Mouse (Mus musculus): Measurements from ENCODE around the gene Plekhb1. TPM values are rescaled to one million over a fixed set of nuclear protein-coding genes. Genes with fewer than 3 reads are reported as not detected.

Plekhb1 gene
- polyA plus RNA-seq, 1 experiment from 2014 or later = 1.8 TPM

DNA sequence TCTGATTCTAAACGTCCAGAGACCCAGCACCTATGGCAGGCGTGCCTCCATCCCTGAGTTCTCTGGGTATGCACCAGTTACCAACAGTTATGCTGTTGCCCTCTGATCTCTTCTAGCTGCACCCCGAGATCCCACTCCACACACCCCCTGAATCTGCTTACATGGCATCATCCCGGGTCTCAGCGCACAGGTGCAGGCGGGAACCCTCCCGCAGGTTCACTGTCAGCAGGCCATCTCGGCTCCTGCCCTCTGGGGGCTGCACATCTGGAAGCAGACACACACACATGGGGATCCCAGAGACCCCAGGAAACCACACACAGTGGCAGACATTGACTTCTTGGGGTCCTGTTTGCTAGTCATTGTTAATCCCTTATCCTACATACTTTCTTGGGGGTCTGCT is 7.8 kb downstream of the Plekhb1 start:
- WGBS = 76% methylated on average over 8 of the region's 8 CpGs
- no peak for ATAC-seq (ENCODE audit: extremely low read depth, insufficient number of reproducible peaks, low FRiP score, low TSS enrichment)
- H3K4me1 ChIP-seq = peaks cover 9% of the 10 kb centered on the region; the same call in 1 of the 2 replicates
- H3K27me3 ChIP-seq (replicated peaks) = no peaks in the 10 kb centered on the region
- H3K4me3 ChIP-seq = no peak overlapping the region
- no peak overlapping the region for H3K27ac ChIP-seq (replicated peaks)
- 0 out of 2 replicates have a peak, but pooled peaks cover 5% of the 10 kb centered on the region for H3K36me3 ChIP-seq
- no peak overlapping the region for H3K9ac ChIP-seq
- H3K4me2 ChIP-seq = no peak overlapping the region
- H3K9me3 ChIP-seq = no peaks in the 10 kb centered on the region

DNA sequence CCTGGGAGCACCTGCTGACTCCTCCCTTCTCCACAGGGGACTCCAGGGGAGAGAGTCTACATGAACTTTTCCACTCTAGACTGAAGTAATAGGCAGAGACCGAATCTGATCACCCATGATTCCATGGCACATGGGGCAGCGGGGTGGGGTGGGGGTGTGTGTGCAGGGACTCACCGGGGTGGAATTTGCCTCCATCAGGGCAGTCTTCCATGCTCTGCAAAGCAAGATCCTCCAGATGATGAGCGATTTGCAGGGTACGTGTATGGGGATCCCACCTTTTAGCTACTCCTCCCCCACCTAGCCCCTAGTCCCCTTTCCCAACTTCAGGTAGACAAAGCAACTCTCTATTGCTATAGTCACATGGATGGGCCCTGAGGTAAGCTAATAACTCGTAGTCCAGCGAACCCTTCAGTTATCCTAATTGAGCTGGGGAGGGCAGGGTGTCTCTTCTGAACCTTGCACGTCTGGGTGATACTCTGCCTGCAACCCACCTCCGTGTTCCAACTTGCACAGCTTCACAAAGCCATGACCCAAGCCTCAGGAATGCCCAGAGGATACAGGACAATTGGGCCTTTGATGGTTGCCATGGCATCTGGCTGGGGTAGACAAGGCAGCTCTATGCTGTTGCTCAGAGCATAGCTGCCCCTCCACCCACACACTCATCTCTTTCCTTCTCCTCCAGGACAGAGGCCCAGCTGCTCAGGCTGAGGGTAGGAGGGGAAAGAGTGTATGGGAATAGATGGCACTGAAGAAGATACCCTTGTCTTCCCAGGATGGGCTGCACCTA is 8.5 kb downstream of the Plekhb1 start:
- Histone ChIP-seq H3K4me3 (no peak overlapping the region), H3K9ac (no peak overlapping the region), H3K27me3 (replicated peaks) (no peaks in the 10 kb centered on the region), H3K4me1 (peaks cover 7% of the 10 kb centered on the region; the same call in 1 of the 2 replicates), H3K4me2 (no peak overlapping the region), H3K9me3 (no peaks in the 10 kb centered on the region), H3K36me3 (0 out of 2 replicates have a peak, but pooled peaks cover 5% of the 10 kb centered on the region), H3K27ac (replicated peaks) (no peak overlapping the region)
- WGBS = 81% methylated on average over 9 of the region's 9 CpGs
- no peak for ATAC-seq (ENCODE audit: extremely low read depth, insufficient number of reproducible peaks, low FRiP score, low TSS enrichment)

DNA sequence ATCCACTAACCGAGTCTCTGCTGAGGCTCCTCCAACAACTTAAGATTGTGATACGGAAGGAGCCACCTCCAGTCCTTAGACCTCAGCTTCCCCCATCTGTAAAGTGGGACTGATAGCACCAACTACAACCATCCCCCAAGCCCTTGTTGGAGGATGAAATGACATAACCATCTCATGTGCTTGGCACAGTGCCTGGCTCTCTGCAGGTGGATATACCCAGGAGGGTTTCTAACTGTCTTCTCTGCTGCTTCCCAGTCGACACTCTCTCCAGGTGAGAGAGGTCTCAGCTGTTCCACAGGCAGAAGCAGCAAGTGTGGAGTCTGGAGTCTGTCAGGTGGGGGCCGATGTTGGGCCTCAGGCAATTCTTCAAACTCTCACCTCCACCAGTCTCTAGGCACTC is 11.2 kb downstream of the Plekhb1 start:
- no peak overlapping the region for H3K27ac ChIP-seq (replicated peaks)
- no peaks in the 10 kb centered on the region for H3K9me3 ChIP-seq
- ATAC-seq (ENCODE audit: extremely low read depth, insufficient number of reproducible peaks, low FRiP score, low TSS enrichment) = no peak
- no peak overlapping the region for H3K9ac ChIP-seq
- H3K4me2 ChIP-seq = no peak overlapping the region
- peaks cover 5% of the 10 kb centered on the region; the same call in 1 of the 2 replicates for H3K36me3 ChIP-seq
- H3K27me3 ChIP-seq (replicated peaks) = no peaks in the 10 kb centered on the region
- H3K4me1 ChIP-seq = peaks cover 1% of the 10 kb centered on the region; the same call in 1 of the 2 replicates
- WGBS = 60% methylated on average over 4 of the region's 4 CpGs
- no peak overlapping the region for H3K4me3 ChIP-seq

DNA sequence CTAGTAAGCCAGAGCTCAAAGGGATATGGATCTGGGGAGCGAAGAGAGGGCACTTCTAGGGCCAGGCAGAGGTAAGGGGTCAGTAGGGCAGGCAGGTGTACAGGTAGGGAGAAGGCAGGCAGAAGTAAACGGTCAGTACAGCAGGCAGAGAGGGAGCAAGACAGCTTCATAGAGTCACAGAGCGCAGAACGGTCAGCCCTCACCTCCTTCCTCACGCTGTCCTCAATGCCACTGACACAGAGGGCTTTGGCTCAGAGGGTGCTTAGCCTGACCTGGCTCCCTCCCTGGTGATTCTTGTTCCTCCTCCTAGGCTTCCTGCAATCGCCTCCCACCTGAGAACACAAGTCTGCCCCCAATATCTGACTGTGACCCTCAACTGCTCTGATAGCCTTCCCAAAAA is 11.8 kb downstream of the Plekhb1 start:
- Histone ChIP-seq H3K27me3 (replicated peaks) (no peaks in the 10 kb centered on the region), H3K27ac (replicated peaks) (no peak overlapping the region), H3K9me3 (no peaks in the 10 kb centered on the region), H3K36me3 (peaks cover 5% of the 10 kb centered on the region; the same call in 1 of the 2 replicates), H3K9ac (no peak overlapping the region), H3K4me1 (peaks cover 4% of the 10 kb centered on the region), H3K4me2 (no peak overlapping the region), H3K4me3 (no peak overlapping the region)
- WGBS = 72% methylated on average over 6 of the region's 6 CpGs
- no peak for ATAC-seq (ENCODE audit: extremely low read depth, insufficient number of reproducible peaks, low FRiP score, low TSS enrichment)

DNA sequence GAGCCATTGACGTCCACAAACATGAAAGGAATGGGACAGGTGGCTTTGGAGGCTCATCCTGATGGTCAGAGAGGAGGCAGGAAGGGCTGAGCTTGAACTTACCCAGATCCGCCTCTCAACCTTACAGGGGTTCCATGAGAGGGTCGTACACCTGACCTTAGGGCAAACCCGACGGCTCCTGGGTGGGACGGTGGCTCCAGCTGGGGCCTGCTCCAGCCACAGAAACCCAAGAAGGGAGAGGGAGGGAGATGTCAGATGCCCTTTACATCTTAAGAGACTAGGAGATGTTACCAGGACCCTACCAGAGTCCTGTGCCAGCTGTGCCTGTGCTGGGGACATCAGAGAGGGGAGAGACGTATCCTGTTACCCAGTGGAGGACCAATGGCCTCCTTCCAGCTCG is 12.4 kb downstream of the Plekhb1 start:
- no peak overlapping the region for H3K4me3 ChIP-seq
- no peaks in the 10 kb centered on the region for H3K27me3 ChIP-seq (replicated peaks)
- H3K9ac ChIP-seq = no peak overlapping the region
- peaks cover 9% of the 10 kb centered on the region; the same call in 1 of the 2 replicates for H3K36me3 ChIP-seq
- H3K4me2 ChIP-seq = no peak overlapping the region
- ATAC-seq (ENCODE audit: extremely low read depth, insufficient number of reproducible peaks, low FRiP score, low TSS enrichment) = no peak
- peaks cover 9% of the 10 kb centered on the region for H3K4me1 ChIP-seq
- 0 out of 2 replicates have a peak overlapping the region, but pooled peaks have one; percentile 34 for H3K27ac ChIP-seq (replicated peaks)
- no peaks in the 10 kb centered on the region for H3K9me3 ChIP-seq
- WGBS = 72% methylated on average over 8 of the region's 8 CpGs

DNA sequence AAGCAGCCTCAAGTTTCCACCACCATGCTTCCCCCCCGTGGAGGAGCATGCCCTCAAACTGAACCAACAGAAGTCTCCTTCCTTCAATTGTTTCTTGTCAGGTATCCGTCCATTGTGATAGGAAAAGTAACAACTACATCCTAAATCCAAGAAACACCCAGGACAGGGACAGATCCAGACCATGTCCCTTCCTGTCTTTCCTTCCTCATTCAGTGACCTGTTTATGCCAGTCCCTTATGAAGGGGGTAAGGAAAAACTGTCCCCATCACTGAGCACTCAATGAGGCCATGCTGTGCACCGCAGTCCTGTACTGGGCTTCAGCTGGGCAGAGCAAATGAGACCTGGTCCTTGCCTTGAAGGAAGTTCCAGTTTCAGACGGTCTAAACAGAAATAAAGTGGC is 13.1 kb downstream of the Plekhb1 start:
- WGBS = 69% methylated on average over 4 of the region's 4 CpGs
- peaks cover 9% of the 10 kb centered on the region for H3K4me1 ChIP-seq
- ATAC-seq (ENCODE audit: extremely low read depth, insufficient number of reproducible peaks, low FRiP score, low TSS enrichment) = no peak
- no peaks in the 10 kb centered on the region for H3K27me3 ChIP-seq (replicated peaks)
- 0 out of 2 replicates have a peak overlapping the region, but pooled peaks have one; percentile 34 for H3K27ac ChIP-seq (replicated peaks)
- no peak overlapping the region for H3K4me2 ChIP-seq
- H3K9ac ChIP-seq = no peak overlapping the region
- H3K4me3 ChIP-seq = no peak overlapping the region
- no peaks in the 10 kb centered on the region for H3K9me3 ChIP-seq
- H3K36me3 ChIP-seq = peaks cover 12% of the 10 kb centered on the region; the same call in 1 of the 2 replicates

DNA sequence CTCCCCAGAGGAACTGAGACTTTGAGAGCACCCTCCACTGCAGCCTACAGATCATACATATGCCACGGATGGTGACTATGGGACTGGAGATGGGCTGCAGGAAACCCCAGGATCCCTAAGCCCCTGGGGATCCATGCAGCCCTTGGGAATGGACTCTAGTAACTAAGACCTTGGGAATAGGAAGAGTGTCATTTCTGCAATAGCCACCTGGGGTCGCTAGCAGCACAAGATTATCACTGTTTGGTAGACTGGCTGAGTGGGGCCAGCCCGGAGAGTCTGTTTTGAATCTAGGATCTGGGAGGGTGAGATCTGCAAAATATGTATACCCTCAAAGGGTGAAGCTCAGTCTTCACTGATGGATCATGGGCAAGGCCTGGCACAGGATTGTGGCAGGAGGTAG is 17.1 kb downstream of the Plekhb1 start:
- 33% methylated on average over 3 of the region's 3 CpGs for WGBS
- ATAC-seq (ENCODE audit: extremely low read depth, insufficient number of reproducible peaks, low FRiP score, low TSS enrichment) = no peak; the same call in 1 of the 2 replicates
- Histone ChIP-seq H3K36me3 (peaks cover 31% of the 10 kb centered on the region), H3K4me3 (no peak overlapping the region), H3K4me2 (no peak overlapping the region), H3K9me3 (no peaks in the 10 kb centered on the region), H3K27me3 (replicated peaks) (no peaks in the 10 kb centered on the region), H3K27ac (replicated peaks) (no peak overlapping the region), H3K9ac (no peak overlapping the region), H3K4me1 (peaks cover 9% of the 10 kb centered on the region)

DNA sequence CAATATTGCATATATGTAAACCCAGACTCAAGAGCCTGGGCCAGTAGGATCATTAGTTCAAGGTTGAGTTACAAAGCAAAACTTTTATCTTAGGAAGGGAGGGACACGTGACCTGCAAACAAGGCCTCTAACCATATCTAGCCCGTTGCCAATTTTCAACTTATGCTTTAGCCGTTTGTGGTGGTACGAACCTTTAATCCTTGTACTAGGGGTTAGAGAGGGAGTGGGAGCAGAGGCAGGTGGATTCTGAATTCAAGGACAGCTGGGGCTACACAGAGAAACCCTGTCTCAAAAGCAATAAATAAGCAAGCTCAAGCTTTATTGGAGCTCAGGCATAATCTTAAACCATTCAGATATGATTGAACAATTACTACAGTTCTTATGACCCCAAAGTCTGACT is 19.8 kb downstream of the Plekhb1 start:
- no peak overlapping the region for H3K4me3 ChIP-seq
- H3K4me2 ChIP-seq = no peak overlapping the region
- H3K27ac ChIP-seq (replicated peaks) = no peak overlapping the region
- H3K27me3 ChIP-seq (replicated peaks) = no peaks in the 10 kb centered on the region
- H3K9me3 ChIP-seq = no peaks in the 10 kb centered on the region
- no peak for ATAC-seq (ENCODE audit: extremely low read depth, insufficient number of reproducible peaks, low FRiP score, low TSS enrichment)
- peaks cover 9% of the 10 kb centered on the region; the same call in 1 of the 2 replicates for H3K4me1 ChIP-seq
- 87% methylated on average over 4 of the region's 4 CpGs for WGBS
- no peak overlapping the region for H3K9ac ChIP-seq
- H3K36me3 ChIP-seq = peaks cover 44% of the 10 kb centered on the region

DNA sequence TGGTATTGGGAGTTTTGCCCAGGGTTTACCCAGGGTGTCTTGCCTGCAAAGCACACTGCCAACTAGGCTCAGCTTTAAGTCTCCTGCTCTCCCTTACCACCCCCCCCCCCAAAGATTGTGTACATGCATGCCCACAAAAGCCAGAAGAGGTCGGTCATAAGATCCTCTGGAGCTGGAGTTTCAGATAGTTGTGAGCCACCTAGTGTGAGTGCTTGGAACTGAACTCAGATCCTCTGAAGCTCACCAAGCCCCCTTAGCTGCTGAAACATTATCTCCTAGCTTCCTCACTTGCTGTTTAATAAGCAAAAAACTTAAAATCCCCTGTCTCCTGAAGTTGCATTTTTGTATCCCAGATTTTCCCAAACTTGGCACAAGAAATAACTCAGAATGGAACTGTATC is 24.6 kb downstream of the Plekhb1 start:
- Histone ChIP-seq H3K27ac (replicated peaks) (no peak overlapping the region), H3K9ac (no peak overlapping the region), H3K4me3 (no peak overlapping the region), H3K27me3 (replicated peaks) (no peaks in the 10 kb centered on the region), H3K4me2 (no peak overlapping the region), H3K9me3 (no peaks in the 10 kb centered on the region), H3K4me1 (no peaks in the 10 kb centered on the region), H3K36me3 (peaks cover 66% of the 10 kb centered on the region)
- no peak for ATAC-seq (ENCODE audit: extremely low read depth, insufficient number of reproducible peaks, low FRiP score, low TSS enrichment)
- WGBS = 8% methylated on average over 1 of the region's 1 CpGs

DNA sequence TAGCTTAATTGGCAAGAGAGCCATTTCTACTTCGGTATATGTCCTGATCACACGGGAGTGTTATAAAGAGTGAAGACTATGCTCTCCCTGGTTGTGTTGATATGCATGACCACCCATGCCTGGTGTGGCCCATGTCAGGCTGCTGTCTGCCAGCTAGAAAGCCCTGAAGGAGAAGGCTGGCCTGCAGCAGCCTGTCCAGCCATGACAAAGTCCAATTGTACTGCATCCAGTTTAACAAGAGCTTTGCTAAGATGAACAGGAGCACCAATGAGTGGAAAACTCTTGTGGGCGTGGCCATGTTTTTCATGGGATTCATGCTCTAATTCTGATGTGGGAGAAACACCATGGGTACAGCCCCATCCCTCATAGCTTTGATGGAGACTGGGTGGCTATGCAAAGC is 37.7 kb downstream of the Plekhb1 start:
- Histone ChIP-seq H3K4me2 (no peak overlapping the region), H3K4me1 (peaks cover 5% of the 10 kb centered on the region), H3K27ac (replicated peaks) (no peak overlapping the region), H3K9me3 (no peaks in the 10 kb centered on the region), H3K9ac (no peak overlapping the region), H3K27me3 (replicated peaks) (no peaks in the 10 kb centered on the region), H3K36me3 (peaks cover 16% of the 10 kb centered on the region), H3K4me3 (no peak overlapping the region)
- ATAC-seq (ENCODE audit: extremely low read depth, insufficient number of reproducible peaks, low FRiP score, low TSS enrichment) = no peak
- WGBS = 70% methylated on average over 3 of the region's 3 CpGs

DNA sequence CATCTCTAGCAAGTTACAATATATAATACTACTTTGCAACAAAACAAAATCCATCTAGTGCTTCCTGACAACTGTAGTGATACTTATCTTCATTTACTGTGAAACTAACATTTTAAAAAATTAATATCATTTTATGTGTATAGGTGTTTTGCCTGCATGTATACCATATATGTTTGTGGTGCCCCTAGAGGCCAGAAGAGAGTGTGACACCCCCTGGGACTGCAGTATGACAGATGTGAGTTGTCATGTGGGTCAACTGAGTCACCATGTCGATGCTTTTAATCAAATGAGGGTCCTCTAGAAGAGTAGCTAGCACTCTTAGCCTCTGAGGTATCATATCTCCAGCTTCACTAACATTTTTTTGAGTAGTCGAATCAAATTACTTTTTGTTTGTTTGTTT is 39.9 kb downstream of the Plekhb1 start:
- H3K4me1 ChIP-seq = peaks cover 5% of the 10 kb centered on the region
- peaks cover 4% of the 10 kb centered on the region; the same call in 1 of the 2 replicates for H3K36me3 ChIP-seq
- H3K4me2 ChIP-seq = no peak overlapping the region
- H3K9ac ChIP-seq = no peak overlapping the region
- H3K27ac ChIP-seq (replicated peaks) = no peak overlapping the region
- H3K27me3 ChIP-seq (replicated peaks) = no peaks in the 10 kb centered on the region
- ATAC-seq (ENCODE audit: extremely low read depth, insufficient number of reproducible peaks, low FRiP score, low TSS enrichment) = no peak
- H3K4me3 ChIP-seq = no peak overlapping the region
- 73% methylated on average over 2 of the region's 2 CpGs for WGBS
- H3K9me3 ChIP-seq = no peaks in the 10 kb centered on the region
